Mouse (Mus musculus): ENCODE data around the gene Cd47. TPM values are rescaled to one million over a fixed set of nuclear protein-coding genes. Genes with fewer than 3 reads are reported as not detected.
A peak's percentile ranks its signal among the peaks of the same experiment; 100 is the strongest.

Gene Cd47
- polyA plus RNA-seq, 1 experiment from 2014 or later, result 94.9 TPM

DNA sequence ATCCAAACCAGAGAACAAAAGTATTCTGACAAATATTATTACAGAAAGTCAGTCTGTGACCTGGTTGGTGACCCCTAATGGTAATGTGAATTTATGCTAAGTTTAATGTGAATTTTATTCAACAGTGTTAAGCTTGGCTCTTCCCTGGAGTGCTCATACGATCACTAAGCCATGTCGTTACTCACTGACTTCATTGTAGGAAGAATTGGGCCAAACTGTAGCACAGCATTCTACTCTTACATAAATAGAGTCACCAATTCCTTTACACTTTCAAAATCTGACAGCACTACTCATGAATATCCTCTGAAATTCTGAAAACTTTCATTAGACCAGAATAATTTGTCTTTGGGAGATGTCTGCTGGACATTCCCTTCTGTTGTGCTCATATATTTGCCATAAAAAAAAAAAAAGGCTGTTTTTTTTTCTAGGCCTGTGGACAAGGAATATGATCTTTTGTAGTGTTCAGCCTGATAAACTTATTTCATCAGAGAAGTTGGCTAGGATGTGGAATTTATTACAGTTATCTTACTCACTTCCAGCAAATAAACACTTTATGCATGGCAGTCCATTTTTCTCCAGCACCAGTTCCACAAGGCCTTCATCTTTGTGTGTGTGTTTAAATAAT, 88.8 kb downstream of the Cd47 start:
- Histone ChIP-seq H3K27me3 (ENCODE audit: control insufficient read depth, insufficient read depth, low read length) (no peaks in the 10 kb centered on the region), H3K9me3 (replicated peaks; ENCODE audit: control insufficient read depth, low read length) (peaks cover 6% of the 10 kb centered on the region; the same call in 1 of the 2 replicates), H3K9ac (ENCODE audit: low read length) (no peak overlapping the region), H3K4me2 (ENCODE audit: low read depth, low read length) (no peak overlapping the region), H3K4me3 (replicated peaks; ENCODE audit: low read length) (no peak overlapping the region), H3K36me3 (ENCODE audit: control insufficient read depth, insufficient read depth, low read length) (peaks cover 10% of the 10 kb centered on the region), H3K4me1 (ENCODE audit: control insufficient read depth, insufficient read depth, low read length) (no peaks in the 10 kb centered on the region), H3K27ac (ENCODE audit: low read length) (no peak overlapping the region)
- WGBS, result 67% methylated on average over 2 of the region's 2 CpGs
- ATAC-seq (ENCODE audit: insufficient read depth, low FRiP score), result no peak

DNA sequence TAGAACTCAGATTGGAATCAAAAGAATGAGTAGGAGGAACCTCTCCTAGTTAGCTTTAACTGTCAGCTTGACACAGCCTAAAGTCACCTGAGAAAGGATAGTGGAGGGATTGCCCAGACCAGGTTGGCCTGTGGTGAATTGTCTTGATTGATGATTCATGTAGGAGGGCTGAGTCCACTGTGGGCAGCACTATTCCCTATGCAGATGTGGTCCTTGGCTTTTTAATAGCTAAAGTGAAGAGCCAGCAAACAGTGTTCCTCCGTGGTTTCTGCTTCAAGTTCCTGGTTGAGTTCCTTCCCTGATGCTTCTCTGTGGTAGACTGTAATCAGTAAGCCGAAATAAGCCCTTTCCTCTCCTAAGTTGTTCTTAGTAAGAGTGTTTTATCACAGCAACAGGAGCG, 91.9 kb downstream of the Cd47 start:
- Histone ChIP-seq H3K4me2 (ENCODE audit: low read depth, low read length) (no peak overlapping the region), H3K27ac (ENCODE audit: low read length) (no peak overlapping the region), H3K4me1 (ENCODE audit: control insufficient read depth, insufficient read depth, low read length) (no peaks in the 10 kb centered on the region), H3K9ac (ENCODE audit: low read length) (no peak overlapping the region), H3K9me3 (replicated peaks; ENCODE audit: control insufficient read depth, low read length) (peaks cover 6% of the 10 kb centered on the region; the same call in 1 of the 2 replicates), H3K36me3 (ENCODE audit: control insufficient read depth, insufficient read depth, low read length) (peaks cover 6% of the 10 kb centered on the region), H3K27me3 (ENCODE audit: control insufficient read depth, insufficient read depth, low read length) (no peaks in the 10 kb centered on the region), H3K4me3 (replicated peaks; ENCODE audit: low read length) (no peak overlapping the region)
- WGBS, result 90% methylated on average over 3 of the region's 3 CpGs
- ATAC-seq (ENCODE audit: insufficient read depth, low FRiP score), result no peak

DNA sequence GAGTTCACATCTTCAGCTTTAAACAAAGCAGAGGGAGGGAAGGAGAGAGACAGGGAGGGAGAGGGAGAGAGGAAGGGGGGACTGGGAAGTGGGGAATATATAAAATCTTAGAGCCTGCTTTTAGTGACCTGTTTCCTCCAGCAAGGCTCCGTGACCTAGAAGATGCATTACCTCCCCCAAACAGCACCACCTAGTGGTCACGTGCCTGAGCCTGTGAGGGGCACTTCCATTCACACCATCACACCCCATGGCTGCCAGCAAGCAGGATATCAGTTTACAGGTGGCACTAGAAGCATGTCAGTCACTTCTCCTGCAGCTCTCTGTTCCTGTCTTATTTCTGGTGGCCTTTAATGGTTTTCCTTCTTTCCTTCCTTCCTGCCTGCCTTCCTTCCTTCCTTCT, 92.6 kb downstream of the Cd47 start:
- Histone ChIP-seq H3K36me3 (ENCODE audit: control insufficient read depth, insufficient read depth, low read length) (peaks cover 6% of the 10 kb centered on the region), H3K27me3 (ENCODE audit: control insufficient read depth, insufficient read depth, low read length) (no peaks in the 10 kb centered on the region), H3K4me2 (ENCODE audit: low read depth, low read length) (no peak overlapping the region), H3K27ac (ENCODE audit: low read length) (no peak overlapping the region), H3K4me1 (ENCODE audit: control insufficient read depth, insufficient read depth, low read length) (no peaks in the 10 kb centered on the region), H3K9me3 (replicated peaks; ENCODE audit: control insufficient read depth, low read length) (peaks cover 6% of the 10 kb centered on the region; the same call in 1 of the 2 replicates), H3K9ac (ENCODE audit: low read length) (no peak overlapping the region), H3K4me3 (replicated peaks; ENCODE audit: low read length) (no peak overlapping the region)
- ATAC-seq (ENCODE audit: insufficient read depth, low FRiP score), result no peak
- WGBS, result 69% methylated on average over 2 of the region's 2 CpGs

DNA sequence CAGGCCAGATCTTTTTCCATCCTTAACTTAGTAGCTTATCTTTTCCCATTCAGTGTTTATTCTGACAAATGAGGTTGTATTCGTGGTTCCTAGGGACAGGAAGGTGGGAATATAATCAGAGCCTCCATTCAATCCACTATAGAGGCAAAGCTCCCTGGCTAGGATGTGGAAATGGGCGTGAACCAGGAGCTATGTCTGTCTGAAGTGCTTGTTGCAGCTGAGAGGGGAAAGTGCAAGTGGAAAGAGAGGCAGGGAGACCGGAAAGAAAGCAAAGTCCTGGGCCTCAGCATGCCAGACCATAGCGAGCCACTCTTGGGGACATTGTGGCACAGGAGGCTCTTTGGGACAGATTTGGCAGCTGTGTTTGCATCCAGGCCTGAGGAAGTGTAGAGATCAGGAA, 94.3 kb downstream of the Cd47 start:
- H3K4me2 ChIP-seq (ENCODE audit: low read depth, low read length), result no peak overlapping the region
- no peak overlapping the region for H3K9ac ChIP-seq (ENCODE audit: low read length)
- no peak overlapping the region for H3K27ac ChIP-seq (ENCODE audit: low read length)
- peaks cover 9% of the 10 kb centered on the region for H3K36me3 ChIP-seq (ENCODE audit: control insufficient read depth, insufficient read depth, low read length)
- ATAC-seq (ENCODE audit: insufficient read depth, low FRiP score), result no peak
- H3K4me1 ChIP-seq (ENCODE audit: control insufficient read depth, insufficient read depth, low read length), result no peaks in the 10 kb centered on the region
- 65% methylated on average over 4 of the region's 4 CpGs for WGBS
- H3K4me3 ChIP-seq (replicated peaks; ENCODE audit: low read length), result no peak overlapping the region
- no peaks in the 10 kb centered on the region for H3K27me3 ChIP-seq (ENCODE audit: control insufficient read depth, insufficient read depth, low read length)
- peaks cover 6% of the 10 kb centered on the region; the same call in 1 of the 2 replicates for H3K9me3 ChIP-seq (replicated peaks; ENCODE audit: control insufficient read depth, low read length)

DNA sequence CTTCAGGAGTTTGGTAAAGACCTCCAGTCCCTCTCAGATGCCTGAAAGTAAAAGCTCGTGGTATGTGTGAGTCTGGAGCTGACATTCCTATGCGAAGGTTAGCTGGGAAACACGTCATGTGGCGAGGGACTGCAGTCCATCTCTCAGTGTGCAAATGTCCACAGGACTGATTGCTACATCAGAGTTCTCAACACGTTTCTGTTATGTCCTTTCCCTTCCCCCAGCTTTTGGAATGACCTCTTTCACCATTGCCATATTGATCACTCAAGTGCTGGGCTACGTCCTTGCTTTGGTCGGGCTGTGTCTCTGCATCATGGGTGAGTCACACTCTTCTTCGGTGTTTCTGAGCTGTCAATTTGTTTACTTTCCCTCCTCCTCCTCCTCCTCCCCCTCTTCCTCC, 95.8 kb downstream of the Cd47 start:
- no peak overlapping the region for H3K27ac ChIP-seq (ENCODE audit: low read length)
- H3K4me1 ChIP-seq (ENCODE audit: control insufficient read depth, insufficient read depth, low read length), result no peaks in the 10 kb centered on the region
- peaks cover 9% of the 10 kb centered on the region for H3K36me3 ChIP-seq (ENCODE audit: control insufficient read depth, insufficient read depth, low read length)
- no peak overlapping the region for H3K9ac ChIP-seq (ENCODE audit: low read length)
- no peak for ATAC-seq (ENCODE audit: insufficient read depth, low FRiP score)
- H3K4me3 ChIP-seq (replicated peaks; ENCODE audit: low read length), result no peak overlapping the region
- no peak overlapping the region for H3K4me2 ChIP-seq (ENCODE audit: low read depth, low read length)
- peaks cover 6% of the 10 kb centered on the region; the same call in 1 of the 2 replicates for H3K9me3 ChIP-seq (replicated peaks; ENCODE audit: control insufficient read depth, low read length)
- 69% methylated on average over 8 of the region's 8 CpGs for WGBS
- H3K27me3 ChIP-seq (ENCODE audit: control insufficient read depth, insufficient read depth, low read length), result no peaks in the 10 kb centered on the region

DNA sequence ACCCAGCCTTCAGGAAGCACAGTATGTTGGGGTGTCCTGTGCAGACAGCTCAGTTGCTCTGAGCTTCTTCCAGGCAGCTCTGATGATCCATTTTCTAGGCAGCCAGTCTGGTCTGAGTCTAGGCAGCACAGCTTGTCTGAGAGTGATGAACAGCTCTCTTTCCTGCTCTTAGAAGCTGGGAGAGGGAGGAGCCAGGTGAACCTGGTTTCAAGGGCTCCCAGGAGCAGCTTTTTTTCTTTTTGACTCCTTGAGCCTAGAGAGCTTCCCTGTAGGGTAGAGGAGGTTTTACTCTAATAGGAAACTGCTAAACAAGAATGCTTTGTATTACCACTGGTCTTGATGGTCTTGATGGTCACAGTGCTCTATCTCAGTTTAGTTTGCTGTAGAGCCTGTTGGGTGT, 101.1 kb downstream of the Cd47 start:
- H3K4me2 ChIP-seq (ENCODE audit: low read depth, low read length), result no peak overlapping the region
- H3K27ac ChIP-seq (ENCODE audit: low read length), result no peak overlapping the region
- H3K9me3 ChIP-seq (replicated peaks; ENCODE audit: control insufficient read depth, low read length), result no peaks in the 10 kb centered on the region
- ATAC-seq (ENCODE audit: insufficient read depth, low FRiP score), result no peak
- H3K4me3 ChIP-seq (replicated peaks; ENCODE audit: low read length), result no peak overlapping the region
- H3K36me3 ChIP-seq (ENCODE audit: control insufficient read depth, insufficient read depth, low read length), result 0 out of 2 replicates have a peak, but pooled peaks cover 2% of the 10 kb centered on the region
- 0 out of 2 replicates have a peak, but pooled peaks cover 3% of the 10 kb centered on the region for H3K4me1 ChIP-seq (ENCODE audit: control insufficient read depth, insufficient read depth, low read length)
- no peaks in the 10 kb centered on the region for H3K27me3 ChIP-seq (ENCODE audit: control insufficient read depth, insufficient read depth, low read length)
- H3K9ac ChIP-seq (ENCODE audit: low read length), result no peak overlapping the region

DNA sequence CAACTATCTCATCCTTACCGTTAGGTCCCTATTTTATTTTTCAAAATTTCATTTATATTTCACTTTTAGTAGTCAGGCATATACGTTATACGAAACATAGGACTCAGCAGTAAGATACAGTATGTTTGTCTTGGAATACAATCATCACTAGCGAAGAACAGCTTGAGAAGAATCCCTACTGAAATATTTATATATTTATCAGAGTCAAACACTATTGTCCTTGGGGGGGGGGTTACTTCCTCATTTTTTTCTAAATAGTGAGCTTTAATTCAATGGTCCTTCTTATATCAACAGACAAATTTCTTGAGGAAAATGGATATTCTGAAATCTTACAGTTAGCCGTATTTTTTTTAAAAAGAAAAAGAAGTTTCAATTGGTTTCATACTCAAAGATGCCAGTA, 101.8 kb downstream of the Cd47 start:
- Histone ChIP-seq H3K27me3 (ENCODE audit: control insufficient read depth, insufficient read depth, low read length) (no peaks in the 10 kb centered on the region), H3K9ac (ENCODE audit: low read length) (no peak overlapping the region), H3K36me3 (ENCODE audit: control insufficient read depth, insufficient read depth, low read length) (0 out of 2 replicates have a peak, but pooled peaks cover 2% of the 10 kb centered on the region), H3K4me1 (ENCODE audit: control insufficient read depth, insufficient read depth, low read length) (0 out of 2 replicates have a peak, but pooled peaks cover 3% of the 10 kb centered on the region), H3K4me3 (replicated peaks; ENCODE audit: low read length) (no peak overlapping the region), H3K27ac (ENCODE audit: low read length) (no peak overlapping the region), H3K9me3 (replicated peaks; ENCODE audit: control insufficient read depth, low read length) (no peaks in the 10 kb centered on the region), H3K4me2 (ENCODE audit: low read depth, low read length) (no peak overlapping the region)
- 93% methylated on average over 5 of the region's 5 CpGs for WGBS
- ATAC-seq (ENCODE audit: insufficient read depth, low FRiP score), result no peak

DNA sequence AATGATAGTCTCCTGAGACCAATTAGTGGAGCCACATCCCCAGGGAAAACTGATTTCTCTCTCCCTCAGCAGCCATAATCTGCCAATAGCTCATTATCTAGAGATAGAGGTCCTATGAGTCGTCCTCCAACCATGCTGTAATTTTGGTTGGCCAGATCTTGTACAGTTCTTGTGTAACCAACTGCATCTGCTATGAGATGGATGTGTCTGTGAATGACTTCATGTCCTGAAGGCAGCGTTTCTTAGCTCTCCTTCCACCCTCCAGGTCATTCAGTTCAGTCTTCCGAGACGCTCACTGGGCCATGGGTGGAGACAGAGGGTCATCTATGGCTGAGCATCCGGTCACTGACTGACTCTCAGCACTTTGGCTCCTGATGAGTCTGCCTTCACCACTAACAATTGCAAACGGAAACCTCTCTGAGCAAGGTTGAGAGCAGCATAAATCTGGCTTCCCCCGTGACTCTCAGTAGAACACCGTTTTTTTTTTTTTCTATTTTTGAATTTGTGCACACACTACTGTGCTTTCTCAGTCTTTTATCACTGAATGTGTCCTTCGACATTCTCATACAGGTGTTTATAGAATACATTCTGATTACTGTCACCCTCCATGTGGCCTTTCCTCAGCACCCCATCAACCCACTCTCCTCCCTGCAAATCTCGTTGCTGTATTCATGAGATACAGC, 104.1 kb downstream of the Cd47 start:
- peak overlapping the region; percentile 68; the same call in 1 of the 2 replicates for H3K27ac ChIP-seq (ENCODE audit: low read length)
- no peak for ATAC-seq (ENCODE audit: insufficient read depth, low FRiP score)
- no peak overlapping the region for H3K4me2 ChIP-seq (ENCODE audit: low read depth, low read length)
- WGBS, result 82% methylated on average over 10 of the region's 10 CpGs
- no peak overlapping the region for H3K4me3 ChIP-seq (replicated peaks; ENCODE audit: low read length)
- H3K9me3 ChIP-seq (replicated peaks; ENCODE audit: control insufficient read depth, low read length), result no peaks in the 10 kb centered on the region
- H3K27me3 ChIP-seq (ENCODE audit: control insufficient read depth, insufficient read depth, low read length), result no peaks in the 10 kb centered on the region
- H3K9ac ChIP-seq (ENCODE audit: low read length), result no peak overlapping the region
- 0 out of 2 replicates have a peak, but pooled peaks cover 3% of the 10 kb centered on the region for H3K4me1 ChIP-seq (ENCODE audit: control insufficient read depth, insufficient read depth, low read length)
- H3K36me3 ChIP-seq (ENCODE audit: control insufficient read depth, insufficient read depth, low read length), result no peaks in the 10 kb centered on the region

DNA sequence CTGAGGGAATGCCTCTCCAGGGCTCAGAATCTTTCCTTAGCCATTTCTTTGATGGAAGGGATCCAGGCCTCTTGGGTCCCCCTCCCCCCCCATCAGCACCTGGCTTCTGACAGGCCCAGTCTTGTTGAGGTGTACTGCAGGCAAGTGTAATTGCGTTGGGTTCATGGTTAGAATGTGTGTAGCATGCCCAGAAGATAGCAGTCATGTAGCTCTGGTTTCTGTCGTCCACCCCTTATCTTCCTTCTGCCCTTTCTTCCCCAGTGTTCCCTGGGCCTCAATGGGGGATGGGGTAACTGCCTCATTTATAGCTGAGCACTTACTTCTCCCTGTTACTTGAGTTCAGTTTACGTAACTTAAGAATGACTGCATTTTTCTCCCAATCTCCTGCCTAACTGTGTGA, 104.7 kb downstream of the Cd47 start:
- 48% methylated on average over 3 of the region's 3 CpGs for WGBS
- Histone ChIP-seq H3K4me2 (ENCODE audit: low read depth, low read length) (no peak overlapping the region), H3K9ac (ENCODE audit: low read length) (no peak overlapping the region), H3K4me3 (replicated peaks; ENCODE audit: low read length) (no peak overlapping the region), H3K9me3 (replicated peaks; ENCODE audit: control insufficient read depth, low read length) (no peaks in the 10 kb centered on the region), H3K36me3 (ENCODE audit: control insufficient read depth, insufficient read depth, low read length) (no peaks in the 10 kb centered on the region), H3K4me1 (ENCODE audit: control insufficient read depth, insufficient read depth, low read length) (0 out of 2 replicates have a peak, but pooled peaks cover 3% of the 10 kb centered on the region), H3K27me3 (ENCODE audit: control insufficient read depth, insufficient read depth, low read length) (no peaks in the 10 kb centered on the region), H3K27ac (ENCODE audit: low read length) (peak overlapping the region; percentile 68)
- ATAC-seq (ENCODE audit: insufficient read depth, low FRiP score), result no peak

All from stomach, embryonic 16.5 days (tissue).